Mouse (Mus musculus) intestine, embryonic 15.5 days (tissue): ENCODE measurements around the gene Cox6b2. TPM values are rescaled to one million over a fixed set of nuclear protein-coding genes. Genes with fewer than 3 reads are reported as not detected.
A peak's percentile ranks its signal among the peaks of the same experiment; 100 is the strongest.

Experiments
- ATAC-seq: fragments of 200-750 bp; cut with Nextera tagmentation; 2 replicates; pipeline ENCODE4 v1.8.0; 2017; ENCODE audit warnings: moderate TSS enrichment, moderate library complexity
- H3K27ac ChIP-seq: fragments of 300-500 bp; sonication (generic); 2 replicates; pipeline ENCODE4 v1.5.1; 2015; ENCODE audit warnings: mild to moderate bottlenecking, inconsistent platforms
- H3K27me3 ChIP-seq: fragments of 300-500 bp; sonication (generic); replicated peaks from 2 replicates; pipeline ENCODE4 v1.6.1; 2015; ENCODE audit warnings: inconsistent platforms
- H3K36me3 ChIP-seq: fragments of 300-500 bp; sonication (generic); 2 replicates; pipeline ENCODE4 v1.6.1; 2015; ENCODE audit warnings: inconsistent platforms
- H3K4me1 ChIP-seq: fragments of 300-500 bp; sonication (generic); replicated peaks from 2 replicates; pipeline ENCODE4 v1.6.1; 2015; ENCODE audit warnings: inconsistent platforms
- H3K4me2 ChIP-seq: fragments of 300-500 bp; sonication (generic); replicated peaks from 2 replicates; pipeline ENCODE4 v1.6.1; 2015; ENCODE audit warnings: mild to moderate bottlenecking, inconsistent platforms
- H3K4me3 ChIP-seq: fragments of 300-500 bp; sonication (generic); replicated peaks from 2 replicates; pipeline ENCODE4 v1.5.1; 2015; ENCODE audit warnings: inconsistent platforms
- H3K9ac ChIP-seq: fragments of 300-500 bp; sonication (generic); 2 replicates; pipeline ENCODE4 v1.6.1; 2015; ENCODE audit warnings: inconsistent platforms
- H3K9me3 ChIP-seq: fragments of 300-500 bp; sonication (generic); 2 replicates; pipeline ENCODE4 v1.6.1; 2016; ENCODE audit warnings: inconsistent platforms
- WGBS: fragments of 180-500 bp; shearing (Covaris S2); methylation state at CpG from one replicate; pipeline ENCODE4 v1.1.7; 2015; 5-methylcytosine and 5-hydroxymethylcytosine counted together
- polyA plus RNA-seq: library from polyadenylated mRNA; unstranded; fragments of >200 nt; fragmentation: Nextera tagmentation; extraction: Ambion mirVana; gene quantifications from 2 replicates; pipeline ENCODE4 v1.2.1, GENCODE M21; 2015

Cox6b2 gene
- polyA plus RNA-seq, 1 experiment from 2014 or later, result 53.0 TPM

- H3K36me3 ChIP-seq, result no peaks in the 10 kb centered on the region
- H3K9ac ChIP-seq, result no peak within 1 kb of the TSS
- 0 out of 2 replicates have a peak, but pooled peaks cover 10% of the 10 kb centered on the region for H3K4me1 ChIP-seq
- H3K4me2 ChIP-seq, result no peak within 1 kb of the TSS
- H3K27ac ChIP-seq, result no peak within 1 kb of the TSS
- H3K9me3 ChIP-seq, result no peaks in the 10 kb centered on the region
- H3K27me3 ChIP-seq, result peaks cover 13% of the 10 kb centered on the region
- WGBS, result 83% methylated on average over 2 of the region's 2 CpGs
- no peak for ATAC-seq
- H3K4me3 ChIP-seq, result no peak within 1 kb of the TSS
Measured at GRCm38 (mm10) chr7:4782759-4783158, 29.9 kb upstream of the Cox6b2 start, which contains the start of the genes Il11 and Tmem190. TSS of gene Il11 (minus strand) at chr7:4782859. TSS of gene Tmem190 (plus strand) at chr7:4782937.

- no peak for ATAC-seq
- H3K36me3 ChIP-seq, result no peaks in the 10 kb centered on the region
- no peak overlapping the region for H3K9ac ChIP-seq
- no peaks in the 10 kb centered on the region for H3K9me3 ChIP-seq
- no peak overlapping the region for H3K4me3 ChIP-seq
- H3K4me1 ChIP-seq, result peaks cover 14% of the 10 kb centered on the region
- no peak overlapping the region for H3K27ac ChIP-seq
- H3K27me3 ChIP-seq, result peaks cover 20% of the 10 kb centered on the region
- no peak overlapping the region for H3K4me2 ChIP-seq
- 42% methylated on average over 3 of the region's 3 CpGs for WGBS
Measured at GRCm38 (mm10) chr7:4782130-4782529, 29.2 kb upstream of the Cox6b2 start.

- peaks cover 40% of the 10 kb centered on the region for H3K27me3 ChIP-seq
- no peak for ATAC-seq
- 39% methylated on average over 5 of the region's 5 CpGs for WGBS
Measured at GRCm38 (mm10) chr7:4779921-4780320, 27.0 kb upstream of the Cox6b2 start.

GRCm38 (mm10) chr7:4777851-4778637 is 25.1 kb upstream of the Cox6b2 start:
- Histone ChIP-seq H3K4me1 (peaks cover 20% of the 10 kb centered on the region), H3K9ac (no peak overlapping the region), H3K27me3 (peaks cover 40% of the 10 kb centered on the region), H3K36me3 (no peaks in the 10 kb centered on the region), H3K27ac (no peak overlapping the region), H3K9me3 (no peaks in the 10 kb centered on the region), H3K4me2 (peak overlapping the region; percentile 63; the same call in 1 of the 2 replicates), H3K4me3 (no peak overlapping the region)
- no peak for ATAC-seq
- WGBS, result 7% methylated on average over 19 of the region's 20 CpGs

More at GRCm38 (mm10) chr7:4779921-4780320, 27.0 kb upstream of the Cox6b2 start:
- Histone ChIP-seq H3K4me1 (peaks cover 20% of the 10 kb centered on the region), H3K9ac (peak overlapping the region; percentile 13; the same call in 1 of the 2 replicates), H3K4me3 (no peak overlapping the region), H3K9me3 (no peaks in the 10 kb centered on the region), H3K36me3 (no peaks in the 10 kb centered on the region), H3K27ac (no peak overlapping the region), H3K4me2 (no peak overlapping the region)

- no peaks in the 10 kb centered on the region for H3K36me3 ChIP-seq
- ATAC-seq, result peak; percentile 69
- H3K4me1 ChIP-seq, result peaks cover 20% of the 10 kb centered on the region
- peak overlapping the region; percentile 63 for H3K4me2 ChIP-seq
- H3K9me3 ChIP-seq, result no peaks in the 10 kb centered on the region
- H3K27ac ChIP-seq, result no peak overlapping the region
- peak overlapping the region; percentile 36 for H3K4me3 ChIP-seq
- peaks cover 40% of the 10 kb centered on the region for H3K27me3 ChIP-seq
- 1% methylated on average over 51 of the region's 56 CpGs for WGBS
- peak overlapping the region; percentile 33; the same call in 1 of the 2 replicates for H3K9ac ChIP-seq
Measured at GRCm38 (mm10) chr7:4776861-4777830, 24.3 kb upstream of the Cox6b2 start.

- Histone ChIP-seq H3K27me3 (peaks cover 40% of the 10 kb centered on the region), H3K27ac (no peak overlapping the region), H3K9ac (no peak overlapping the region), H3K4me2 (no peak overlapping the region), H3K36me3 (no peaks in the 10 kb centered on the region), H3K4me3 (no peak overlapping the region), H3K9me3 (no peaks in the 10 kb centered on the region), H3K4me1 (peaks cover 17% of the 10 kb centered on the region)
- no peak for ATAC-seq
- WGBS, result 55% methylated on average over 10 of the region's 10 CpGs
Measured at GRCm38 (mm10) chr7:4776131-4776530, 23.2 kb upstream of the Cox6b2 start.

- H3K4me3 ChIP-seq, result no peak within 1 kb of the TSS
- H3K9ac ChIP-seq, result no peak within 1 kb of the TSS
- 67% methylated on average over 3 of the region's 5 CpGs for WGBS
- H3K27ac ChIP-seq, result no peak within 1 kb of the TSS
- peaks cover 11% of the 10 kb centered on the region for H3K27me3 ChIP-seq
- no peaks in the 10 kb centered on the region for H3K4me1 ChIP-seq
- no peaks in the 10 kb centered on the region for H3K36me3 ChIP-seq
- no peaks in the 10 kb centered on the region for H3K9me3 ChIP-seq
- no peak for ATAC-seq
- H3K4me2 ChIP-seq, result no peak within 1 kb of the TSS
Measured at GRCm38 (mm10) chr7:4771202-4771601, 18.3 kb upstream of the Cox6b2 start, which contains the start of gene Fam71e2. TSS of gene Fam71e2 (minus strand) at chr7:4771302.

- no peak for ATAC-seq
- no peak overlapping the region for H3K4me2 ChIP-seq
Measured at GRCm38 (mm10) chr7:4764946-4765710, 12.2 kb upstream of the Cox6b2 start.

GRCm38 (mm10) chr7:4759670-4760069 is 6.8 kb upstream of the Cox6b2 start:
- no peak for ATAC-seq
- no peak overlapping the region for H3K4me2 ChIP-seq
- no peaks in the 10 kb centered on the region for H3K4me1 ChIP-seq
- H3K27ac ChIP-seq, result no peak overlapping the region
- H3K36me3 ChIP-seq, result no peaks in the 10 kb centered on the region
- no peaks in the 10 kb centered on the region for H3K9me3 ChIP-seq
- no peak overlapping the region for H3K9ac ChIP-seq
- H3K27me3 ChIP-seq, result no peaks in the 10 kb centered on the region
- 29% methylated on average over 1 of the region's 1 CpGs for WGBS
- no peak overlapping the region for H3K4me3 ChIP-seq

More at GRCm38 (mm10) chr7:4764946-4765710, 12.2 kb upstream of the Cox6b2 start:
- H3K36me3 ChIP-seq, result no peaks in the 10 kb centered on the region
- WGBS, result 8% methylated on average over 4 of the region's 4 CpGs
- H3K4me3 ChIP-seq, result no peak overlapping the region
- no peaks in the 10 kb centered on the region for H3K9me3 ChIP-seq
- H3K27ac ChIP-seq, result no peak overlapping the region
- no peaks in the 10 kb centered on the region for H3K27me3 ChIP-seq
- no peak overlapping the region for H3K9ac ChIP-seq
- no peaks in the 10 kb centered on the region for H3K4me1 ChIP-seq

- Histone ChIP-seq H3K27me3 (no peaks in the 10 kb centered on the region), H3K9me3 (no peaks in the 10 kb centered on the region), H3K4me3 (peak overlapping the region; percentile 40), H3K4me1 (peaks cover 14% of the 10 kb centered on the region), H3K36me3 (0 out of 2 replicates have a peak, but pooled peaks cover 2% of the 10 kb centered on the region), H3K9ac (peak overlapping the region; percentile 41; the same call in 1 of the 2 replicates), H3K4me2 (peak overlapping the region; percentile 75), H3K27ac (peak overlapping the region; percentile 48; the same call in 1 of the 2 replicates)
- 3% methylated on average over 30 of the region's 30 CpGs for WGBS
- peak; percentile 89 for ATAC-seq
Measured at GRCm38 (mm10) chr7:4751971-4752820, 698 bp downstream of the Cox6b2 start.

- Histone ChIP-seq H3K27me3 (no peaks in the 10 kb centered on the region), H3K4me3 (no peak overlapping the region), H3K27ac (no peak overlapping the region), H3K9ac (no peak overlapping the region), H3K4me2 (no peak overlapping the region), H3K36me3 (peaks cover 17% of the 10 kb centered on the region; the same call in 1 of the 2 replicates), H3K4me1 (peaks cover 14% of the 10 kb centered on the region), H3K9me3 (no peaks in the 10 kb centered on the region)
- no peak for ATAC-seq
- 77% methylated on average over 2 of the region's 2 CpGs for WGBS
Measured at GRCm38 (mm10) chr7:4749169-4749568, 3.7 kb downstream of the Cox6b2 start.
